Mouse (Mus musculus): ENCODE results near the gene Tyms. TPM values are rescaled to one million over a fixed set of nuclear protein-coding genes. Genes with fewer than 3 reads are reported as not detected.

Tyms gene
- total RNA-seq (2021), result 38.1 and 51.8 TPM in 2 replicates
- long read RNA-seq, experiment 1, transcript Tyms-201 (7 exons, 3,163 nt), result major isoform, 41 of 52 reads
- long read RNA-seq, experiment 1, partial matches to known transcripts, result 2 of 52 reads
- long read RNA-seq, experiment 1, other reads (novel, unspliced or antisense), result 9 of 52 reads
- long read RNA-seq, experiment 2, transcript Tyms-201 (7 exons, 3,163 nt), result major isoform, 37 of 43 reads
- long read RNA-seq, experiment 2, partial matches to known transcripts, result 1 of 43 reads
- long read RNA-seq, experiment 2, other reads (novel, unspliced or antisense), result 4 of 43 reads

GRCm38 (mm10) chr5:30072825-30073821 is at the start of gene Tyms:
Tyms (minus strand) TSS chr5:30073617.
- DNase-seq, result peak; percentile 90

- DNase-seq, result no peak
Observed at GRCm38 (mm10) chr5:30122481-30122880, 49.1 kb upstream of the Tyms start.

GRCm38 (mm10) chr5:30120106-30120505 is 46.7 kb upstream of the Tyms start:
- no peak for DNase-seq

- no peak for DNase-seq
Observed at GRCm38 (mm10) chr5:30119163-30119562, 45.7 kb upstream of the Tyms start.

DNA sequence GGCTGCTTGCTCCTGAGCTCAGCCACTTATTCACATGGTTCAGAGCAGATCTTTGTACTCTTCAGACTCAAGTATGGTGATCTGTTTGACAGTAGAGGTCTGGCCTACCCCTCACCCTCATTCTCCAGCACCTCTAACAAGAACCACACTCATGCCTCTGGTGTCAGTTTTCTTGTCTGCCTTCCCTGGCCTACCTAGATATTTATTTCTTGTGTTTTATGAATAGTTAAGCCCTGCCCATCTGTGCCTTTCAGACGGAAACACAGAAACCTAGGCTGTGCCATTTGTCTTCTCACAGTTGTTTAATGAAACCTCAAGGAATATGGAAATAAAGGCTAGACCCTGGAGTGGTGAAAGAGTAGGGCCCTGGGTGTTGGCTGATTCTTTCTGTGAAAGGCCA is 44.6 kb upstream of the Tyms start:
- DNase-seq, result no peak

DNA sequence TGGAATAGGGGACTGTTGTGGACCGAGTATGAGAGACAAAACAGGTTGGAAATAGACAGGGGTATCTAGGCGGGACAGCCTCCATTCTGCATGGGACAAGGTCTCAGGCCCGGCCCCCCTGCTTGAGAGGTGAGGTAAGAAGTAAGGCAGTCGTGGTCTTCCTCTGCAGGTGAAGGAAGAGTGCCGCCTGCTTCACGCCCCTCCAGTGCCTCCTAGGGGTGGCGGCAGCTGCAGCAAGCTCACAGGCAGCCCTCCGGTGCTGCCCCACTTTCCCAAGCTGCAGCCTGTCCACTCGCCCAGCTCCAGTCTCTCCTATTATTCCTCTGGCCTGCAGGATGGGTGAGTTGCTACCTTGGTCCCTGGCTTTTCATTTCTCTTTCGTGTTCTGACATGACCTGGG is 42.3 kb upstream of the Tyms start:
- DNase-seq, result no peak

- DNase-seq, result no peak
Observed at GRCm38 (mm10) chr5:30114761-30115140, 41.3 kb upstream of the Tyms start.

DNA sequence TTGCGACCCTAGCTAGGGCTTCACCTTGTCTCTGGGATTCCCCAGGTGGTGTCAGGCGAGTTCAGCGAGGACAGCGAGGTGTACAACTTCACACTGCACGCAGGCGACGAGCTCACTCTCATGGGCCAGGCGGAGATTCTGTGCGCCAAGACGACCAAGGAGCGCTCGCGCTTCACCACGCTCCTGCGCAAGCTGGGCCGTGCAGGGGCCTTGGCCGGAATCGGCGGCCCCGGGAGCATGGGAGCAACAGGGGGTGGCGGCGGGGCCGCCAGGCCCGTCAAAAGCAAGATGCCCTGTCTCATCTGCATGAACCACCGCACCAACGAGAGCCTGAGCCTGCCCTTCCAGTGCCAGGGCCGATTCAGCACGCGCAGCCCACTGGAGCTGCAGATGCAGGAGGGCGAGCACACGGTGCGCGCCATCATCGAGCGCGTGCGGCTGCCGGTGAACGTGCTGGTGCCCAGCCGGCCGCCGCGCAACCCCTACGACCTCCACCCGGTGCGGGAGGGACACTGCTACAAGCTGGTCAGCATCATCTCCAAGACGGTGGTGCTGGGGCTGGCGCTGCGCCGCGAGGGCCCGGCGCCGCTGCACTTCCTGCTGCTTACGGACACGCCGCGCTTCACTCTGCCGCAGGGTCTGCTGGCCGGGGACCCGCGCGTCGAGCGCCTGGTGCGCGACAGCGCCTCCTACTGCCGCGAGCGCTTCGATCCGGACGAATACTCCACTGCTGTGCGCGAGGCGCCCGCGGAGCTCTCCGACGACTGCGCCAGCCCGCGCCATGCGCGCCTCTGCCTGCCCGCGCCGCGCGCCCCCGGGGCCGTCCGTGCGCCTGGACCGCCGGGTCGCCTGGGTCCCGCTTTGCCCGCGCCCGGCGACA is 40.7 kb upstream of the Tyms start:
- peak; percentile 82 for DNase-seq

DNA sequence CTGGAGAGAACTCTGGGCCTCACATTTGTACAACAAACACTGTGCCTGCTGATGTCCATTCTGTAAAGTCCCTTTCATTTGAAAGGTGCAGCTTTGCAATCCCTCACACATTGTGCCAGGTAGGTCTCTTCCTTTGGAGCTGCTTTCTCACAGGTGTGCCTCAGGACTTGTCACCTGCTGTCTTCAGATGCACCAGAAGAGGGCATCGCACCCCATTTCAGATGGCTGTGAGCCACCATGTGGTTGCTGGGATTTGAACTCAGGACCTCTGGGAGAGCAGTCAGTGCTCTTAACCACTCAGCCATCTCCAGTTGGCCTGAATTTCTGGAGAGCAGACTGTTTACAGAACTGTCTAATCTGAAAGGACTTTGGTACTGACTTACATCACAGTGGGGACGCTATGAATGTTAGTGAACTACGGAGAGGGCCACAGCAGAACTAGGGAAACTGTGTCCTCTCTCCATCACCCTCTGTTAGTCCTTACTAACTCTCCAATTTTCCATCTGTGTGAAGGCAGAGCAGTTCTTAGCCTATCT is 39.2 kb upstream of the Tyms start:
- DNase-seq, result no peak

DNA sequence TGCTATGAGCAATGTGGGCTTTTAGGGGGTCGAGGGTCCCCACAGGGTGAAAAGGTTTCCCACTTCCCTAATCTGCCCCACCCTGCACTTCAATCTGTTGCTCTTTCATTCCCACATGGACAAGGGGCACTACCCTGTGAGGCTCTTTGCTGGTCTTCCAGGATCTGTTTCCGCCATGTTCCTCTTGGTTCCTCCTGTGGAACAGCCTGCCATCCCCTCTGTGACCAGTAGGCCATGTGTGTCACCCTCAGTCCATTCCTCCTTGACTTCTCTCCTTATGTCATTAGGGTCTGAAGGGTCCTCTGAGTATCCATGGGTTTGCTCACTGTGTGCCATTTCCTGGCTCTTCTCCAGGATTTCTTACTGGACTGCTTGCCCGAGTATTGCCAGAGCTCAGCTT is 38.4 kb upstream of the Tyms start:
- DNase-seq, result no peak

GRCm38 (mm10) chr5:30111126-30111525 is 37.7 kb upstream of the Tyms start:
- DNase-seq, result peak; percentile 60

DNA sequence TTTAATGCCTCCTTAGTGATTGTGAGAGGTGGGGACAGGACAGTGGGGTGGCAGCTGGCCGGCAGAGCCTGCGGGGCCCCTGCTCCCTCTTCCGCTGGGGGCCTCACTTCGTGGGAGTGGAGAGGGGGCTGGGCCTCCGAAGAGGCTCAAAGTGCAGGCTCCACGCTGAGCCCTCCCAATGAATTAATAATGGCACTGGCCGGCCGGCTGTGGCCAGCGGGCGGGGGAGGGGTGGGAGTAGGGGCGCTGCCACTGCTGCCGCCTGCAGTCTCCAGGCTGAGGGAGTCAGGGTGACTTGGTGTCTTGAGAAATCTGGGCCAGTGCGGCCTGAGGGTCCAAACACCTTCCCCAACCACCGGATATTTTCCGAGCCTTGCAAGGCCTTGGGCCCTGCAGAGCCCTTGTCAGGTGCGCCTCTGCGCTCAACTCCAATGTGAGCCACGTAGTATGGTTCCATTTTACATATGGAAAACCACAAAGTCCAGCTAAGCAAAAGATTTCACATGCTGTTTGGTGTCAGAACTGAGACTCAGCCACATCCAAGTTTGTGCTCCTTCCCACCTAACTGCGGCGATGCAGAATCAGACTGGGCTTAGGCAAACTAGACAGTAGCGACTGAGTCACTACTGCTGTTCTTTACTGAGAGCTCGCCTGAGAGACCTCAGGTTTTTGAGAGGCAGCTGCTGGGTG is 37.1 kb upstream of the Tyms start:
- DNase-seq, result no peak

- DNase-seq, result no peak
Observed at GRCm38 (mm10) chr5:30109899-30110298, 36.5 kb upstream of the Tyms start.

GRCm38 (mm10) chr5:30108233-30108632 is 34.8 kb upstream of the Tyms start:
- DNase-seq, result no peak

GRCm38 (mm10) chr5:30107611-30108041 is 34.2 kb upstream of the Tyms start:
- peak; percentile 62 for DNase-seq

DNA sequence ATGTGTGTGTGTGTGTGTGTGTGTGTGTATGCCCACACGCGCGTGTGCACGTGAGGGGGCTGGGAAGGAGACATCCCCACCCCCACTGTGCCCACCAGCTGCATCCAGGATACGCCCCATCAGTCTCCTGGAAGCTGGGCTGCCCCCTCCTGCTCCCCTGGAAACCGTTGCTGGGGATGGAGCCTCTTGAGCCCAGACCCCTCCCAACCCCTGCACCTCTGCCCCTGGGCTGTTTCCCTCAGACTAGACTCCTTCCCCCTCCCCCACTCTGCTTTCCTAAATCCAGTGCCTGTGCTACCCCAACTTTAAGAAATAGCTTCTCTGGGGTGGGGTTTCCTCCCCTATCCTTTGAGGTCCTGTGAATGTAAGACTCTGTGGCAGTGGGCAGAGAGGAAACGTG is 33.8 kb upstream of the Tyms start:
- DNase-seq, result no peak

DNA sequence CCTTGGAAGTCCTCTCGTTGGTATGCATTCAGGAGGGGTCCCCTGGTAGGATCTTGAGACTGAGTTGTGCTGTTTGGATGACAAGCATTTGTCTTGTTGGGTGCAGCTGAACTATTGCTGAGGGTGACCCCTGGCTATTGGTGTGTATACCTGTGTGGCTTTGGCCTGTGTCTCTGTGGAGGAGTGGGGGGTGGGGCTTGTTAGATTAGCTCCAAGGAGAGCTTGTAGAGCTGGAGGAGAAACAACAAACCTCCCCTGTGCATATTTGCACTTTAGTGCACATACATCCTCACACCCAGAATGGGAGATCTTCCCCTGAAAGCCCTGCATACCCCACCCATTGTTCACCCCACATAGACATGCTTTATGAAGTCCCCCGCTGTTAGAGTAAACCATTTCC is 33.3 kb upstream of the Tyms start:
- no peak for DNase-seq

DNA sequence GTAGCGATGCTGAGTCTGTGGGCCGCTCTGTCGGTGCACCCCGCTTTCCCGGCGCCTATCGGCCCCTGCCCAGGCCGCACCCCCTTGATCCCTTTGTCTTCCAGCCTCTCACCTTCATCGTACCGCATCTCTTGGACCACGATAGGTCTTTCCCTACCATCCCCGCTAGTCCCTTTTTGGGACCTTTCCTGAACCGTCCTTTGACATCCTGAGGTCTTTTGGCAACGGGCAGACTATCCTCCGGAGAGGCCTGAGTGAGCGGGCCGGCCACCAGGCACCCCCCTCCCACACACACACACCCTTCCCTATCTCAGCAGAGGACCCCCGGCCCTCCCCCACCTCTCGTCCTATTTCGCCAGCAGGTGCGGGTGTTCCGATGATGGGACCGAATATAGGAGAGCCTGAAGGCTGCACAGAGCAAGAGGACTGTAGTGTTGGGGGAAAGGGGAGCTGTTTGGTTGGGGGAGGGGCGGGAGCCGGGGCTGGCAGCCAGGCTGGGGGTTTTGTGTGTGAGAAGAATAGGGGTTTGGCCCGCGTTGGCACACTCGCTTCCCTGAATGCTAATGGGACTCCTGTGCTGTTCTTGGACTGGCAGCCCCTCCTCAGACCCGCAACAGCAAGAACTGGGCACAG is 32.4 kb upstream of the Tyms start, which contains the start of gene 3110082J24Rik:
3110082J24Rik (minus strand) TSS at position 419 of the 633 bp plus-strand sequence.
- no peak for DNase-seq

GRCm38 (mm10) chr5:30104841-30105667 is 31.6 kb upstream of the Tyms start, which contains the start of gene Garem2:
Garem2 (plus strand) TSS chr5:30105161.
- DNase-seq, result no peak

GRCm38 (mm10) chr5:30104339-30104738 is 30.9 kb upstream of the Tyms start:
- DNase-seq, result peak; percentile 76
